Comparison of ENCODE assay signal across 24 mouse cellular contexts in the genomic region with DNA sequence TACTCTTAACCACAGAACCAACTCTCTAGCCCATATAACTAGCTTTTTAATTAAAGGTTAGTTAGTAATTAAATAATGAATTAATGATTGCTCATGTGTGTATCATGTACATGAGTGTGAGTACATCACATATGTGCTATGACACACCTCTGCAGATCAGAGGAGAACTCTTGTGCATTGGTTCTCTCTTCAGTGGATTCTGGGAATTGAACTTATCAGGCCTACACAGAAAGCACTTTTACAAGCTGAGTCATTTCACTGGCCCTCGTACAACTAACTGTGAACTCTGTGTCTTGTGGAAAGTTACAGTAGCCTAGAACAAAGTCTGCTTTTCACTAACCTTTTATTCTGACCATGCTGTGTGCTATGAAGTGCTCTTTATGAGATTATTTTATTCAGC.
DNase-seq lines count a peak whose midpoint lies in the region; ATAC-seq and TF ChIP-seq lines count a peak whose summit lies in the region.
"Had no signal": no experiment of that assay in that cellular context is flagged by ENCODE, and none has a peak within 500 bp of the region (broad histone marks: within the 10 kb centered on the region; RNA-seq: fewer than 3 reads in every experiment).

No protein-coding gene starts in this region.

- no peak overlapping the region for H3K4me2 ChIP-seq in liver, embryonic 12.5 days
- H3K4me2 ChIP-seq in lung, postnatal 0 days (replicated peaks; ENCODE audit: low read depth, low read length), result no peak overlapping the region
- H3K4me2 ChIP-seq: hindbrain, embryonic 14.5 days; lung, embryonic 15.5 days; neural tube, embryonic 15.5 days; stomach, embryonic 15.5 days had no signal

- H3K36me3 ChIP-seq in liver, adult 2 months (ENCODE audit: control insufficient read depth, insufficient read depth, low read length), result no peaks in the 10 kb centered on the region
- H3K36me3 ChIP-seq in liver, embryonic 12.5 days, result no peaks in the 10 kb centered on the region
- H3K36me3 ChIP-seq in lung, postnatal 0 days (ENCODE audit: insufficient read depth, low read length), result no peaks in the 10 kb centered on the region
- H3K36me3 ChIP-seq: lung, embryonic 15.5 days; neural tube, embryonic 15.5 days; stomach, embryonic 15.5 days had no signal

- 67% methylated on average over 1 of the region's 1 CpGs for WGBS in liver, adult 2 months
- 21% methylated on average over 1 of the region's 1 CpGs for WGBS in liver, embryonic 12.5 days (ENCODE audit: insufficient replicate concordance)
- WGBS in lung, postnatal 0 days, result 54% methylated on average over 1 of the region's 1 CpGs

- no peak overlapping the region for H3K9ac ChIP-seq in liver, adult 2 months (ENCODE audit: low read depth, low read length)
- H3K9ac ChIP-seq in liver, embryonic 12.5 days, result no peak overlapping the region
- H3K9ac ChIP-seq in lung, postnatal 0 days (replicated peaks; ENCODE audit: low read depth), result no peak overlapping the region
- H3K9ac ChIP-seq: hindbrain, embryonic 14.5 days; lung, embryonic 15.5 days; neural tube, embryonic 15.5 days; stomach, embryonic 15.5 days had no signal

- 0 out of 2 replicates have a peak, but pooled peaks have one; percentile 8 for ATAC-seq in frontal cortex, adult (ENCODE audit: low TSS enrichment)
- peak; percentile 85 for ATAC-seq in liver, embryonic 12.5 days
- ATAC-seq in lung, postnatal 0 days, result no peak
- ATAC-seq: forebrain, embryonic 14.5 days had no signal

- no peaks in the 10 kb centered on the region for H3K79me2 ChIP-seq in liver, adult 2 months (ENCODE audit: control insufficient read depth, insufficient read depth, low read length)

- no peak for TF ChIP-seq POLR2A in liver, adult 2 months (IDR thresholded peaks at IDR 0.05; ENCODE audit: extremely low read depth, insufficient read depth, low read length)

- TF ChIP-seq CTCF in liver, adult 2 months (IDR thresholded peaks at IDR 0.05; ENCODE audit: low read depth, low read length), result no peak
- no peak for TF ChIP-seq CTCF in lung, postnatal 0 days (IDR thresholded peaks at IDR 0.05)

- H3K9me3 ChIP-seq in liver, embryonic 12.5 days (replicated peaks), result no peaks in the 10 kb centered on the region
- no peaks in the 10 kb centered on the region for H3K9me3 ChIP-seq in lung, postnatal 0 days (ENCODE audit: low read length)
- H3K9me3 ChIP-seq: lung, embryonic 15.5 days; megakaryocyte, embryonic 14.5 days; neural tube, embryonic 15.5 days; stomach, embryonic 15.5 days had no signal

- no peak overlapping the region for H3K27ac ChIP-seq in liver, adult 2 months (replicated peaks; ENCODE audit: insufficient read depth, low read depth, low read length)
- peak overlapping the region; percentile 42 for H3K27ac ChIP-seq in liver, embryonic 12.5 days
- no peak overlapping the region for H3K27ac ChIP-seq in lung, postnatal 0 days (ENCODE audit: low read length)
- H3K27ac ChIP-seq: gastrocnemius, adult 2 months; hindbrain, embryonic 14.5 days; lung, embryonic 15.5 days; neural tube, embryonic 15.5 days; stomach, embryonic 15.5 days had no signal

- H3K27me3 ChIP-seq in liver, adult 2 months (ENCODE audit: control insufficient read depth, insufficient read depth, low read length), result no peaks in the 10 kb centered on the region
- no peaks in the 10 kb centered on the region for H3K27me3 ChIP-seq in liver, embryonic 12.5 days (replicated peaks)
- no peaks in the 10 kb centered on the region for H3K27me3 ChIP-seq in lung, postnatal 0 days (replicated peaks; ENCODE audit: insufficient read depth, low read length)
- H3K27me3 ChIP-seq: lung, embryonic 15.5 days; megakaryocyte, embryonic 14.5 days; neural tube, embryonic 15.5 days; stomach, embryonic 15.5 days had no signal

- no peak for DNase-seq in frontal cortex, postnatal 14 days (ENCODE audit: low spot score in 2 of 2)
- peak; percentile 6 for DNase-seq in liver, adult 2 months (ENCODE audit: extremely low read depth, low read depth, low spot score)
- DNase-seq in liver, result no peak
- DNase-seq in lung, postnatal 0 days (ENCODE audit: low spot score), result no peak
- DNase-seq in embryo, embryonic 11 days, result no peak
- DNase-seq: adrenal gland, adult 8-10 months; cerebellum, adult 8-10 months; cerebellum, postnatal 25 days; gastrocnemius, adult 2 months; kidney, adult 18-20 months; kidney, postnatal 4 days; layer of hippocampus, postnatal 36 days; left cerebral cortex, postnatal 4 days; lung, postnatal 36 days; midbrain, embryonic 14.5 days; right cerebral cortex, postnatal 25 days had no signal

- H3K4me1 ChIP-seq in liver, adult 2 months (ENCODE audit: control insufficient read depth, insufficient read depth, low read length), result no peaks in the 10 kb centered on the region
- 0 out of 2 replicates have a peak, but pooled peaks cover 5% of the 10 kb centered on the region for H3K4me1 ChIP-seq in liver, embryonic 12.5 days
- H3K4me1 ChIP-seq in lung, postnatal 0 days (ENCODE audit: insufficient read depth, low read depth, low read length), result no peaks in the 10 kb centered on the region
- H3K4me1 ChIP-seq: lung, embryonic 15.5 days; megakaryocyte, embryonic 14.5 days; neural tube, embryonic 15.5 days; stomach, embryonic 15.5 days had no signal

- H3K4me3 ChIP-seq in liver, adult 2 months (ENCODE audit: insufficient read depth, low read depth, low read length), result no peak overlapping the region
- H3K4me3 ChIP-seq in liver, embryonic 12.5 days, result no peak overlapping the region
- no peak overlapping the region for H3K4me3 ChIP-seq in lung, postnatal 0 days (ENCODE audit: low read depth, low read length)
- H3K4me3 ChIP-seq: gastrocnemius, adult 2 months; lung, embryonic 15.5 days; megakaryocyte, embryonic 14.5 days; neural tube, embryonic 15.5 days; stomach, embryonic 15.5 days had no signal

- TF ChIP-seq EP300 in lung, postnatal 0 days (IDR thresholded peaks at IDR 0.05), result no peak
